Mouse (Mus musculus) liver, embryonic 14.5 days (tissue): ENCODE results near the gene Pofut1.

Source experiments
- CTCF ChIP-seq: IDR thresholded peaks from 2 replicates; pipeline ENCODE4 v1.5.1; 2016; ENCODE audit warnings: antibody characterized with exemption, low read depth, control low read depth
- EP300 ChIP-seq: IDR thresholded peaks from 2 replicates; pipeline ENCODE4 v1.6.1; 2016; ENCODE audit warnings: antibody characterized with exemption, low read depth

DNA sequence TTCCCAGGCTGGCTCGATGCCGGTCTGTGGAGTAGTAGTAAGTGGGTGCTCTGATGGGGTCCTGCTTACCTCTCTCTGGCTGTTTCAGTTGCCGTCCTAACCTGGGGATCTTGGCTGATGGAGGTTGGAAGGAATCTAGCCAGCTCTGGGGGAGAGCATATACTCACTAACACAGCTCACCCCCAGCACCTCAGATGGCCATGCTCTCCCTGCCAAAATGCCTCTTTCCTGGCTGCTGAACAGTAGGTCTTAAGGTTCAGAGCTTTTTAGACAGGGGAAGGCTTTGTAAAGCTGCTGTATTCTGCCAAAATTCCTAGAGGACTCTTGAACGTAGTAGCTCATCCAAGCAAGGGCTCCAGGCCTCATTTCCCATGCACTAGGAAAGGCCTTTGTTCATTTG lies 56.4 kb downstream of the Pofut1 start:
- TF ChIP-seq CTCF (no peak), EP300 (no peak)
